Mouse (Mus musculus) adrenal gland, adult 2 months (tissue): Measurements from ENCODE around the gene Chrng. TPM values are rescaled to one million over a fixed set of nuclear protein-coding genes. Genes with fewer than 3 reads are reported as not detected.

ENCODE experiments used
- DNase-seq: peaks from one replicate; pipeline ENCODE4 v3.0.0; 2021
- polyA plus RNA-seq: library from polyadenylated mRNA; depleted of rRNA; stranded (reverse); fragments of >200 nt; gene quantifications from 2 replicates; pipeline ENCODE4 v1.2.3, GENCODE M21; 2012; rRNA removed
- total RNA-seq, 2 experiments: library from RNA; stranded (reverse); gene quantifications; 2 replicates each; pipeline ENCODE4 v1.2.3; 2021

Chrng gene
- total and polyA plus RNA-seq, 3 experiments = not detected

GRCm38 (mm10) chr1:87252040-87252609, 47.7 kb downstream of the Chrng start:
- DNase-seq = no peak

DNA sequence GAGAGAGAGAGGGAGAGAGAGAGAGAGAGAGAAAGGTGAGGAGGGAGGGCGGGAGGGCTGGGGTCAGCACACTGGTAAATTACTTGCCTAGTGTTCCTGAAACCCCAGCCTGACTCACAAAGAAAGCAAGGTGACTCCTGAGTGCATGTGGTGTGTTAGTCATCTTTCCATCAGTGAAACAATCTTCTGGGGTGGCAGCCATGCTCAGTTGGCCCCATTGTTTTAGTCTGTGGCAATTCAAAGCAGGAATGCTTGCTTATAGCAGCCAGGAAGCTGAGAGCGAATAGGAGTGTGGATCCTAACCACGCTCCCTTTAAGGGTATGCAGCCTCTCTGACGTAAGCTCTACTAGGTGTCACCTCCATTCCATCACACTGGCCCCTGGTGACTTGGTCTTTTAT, 50.7 kb downstream of the Chrng start:
- peak; percentile 44 for DNase-seq

DNA sequence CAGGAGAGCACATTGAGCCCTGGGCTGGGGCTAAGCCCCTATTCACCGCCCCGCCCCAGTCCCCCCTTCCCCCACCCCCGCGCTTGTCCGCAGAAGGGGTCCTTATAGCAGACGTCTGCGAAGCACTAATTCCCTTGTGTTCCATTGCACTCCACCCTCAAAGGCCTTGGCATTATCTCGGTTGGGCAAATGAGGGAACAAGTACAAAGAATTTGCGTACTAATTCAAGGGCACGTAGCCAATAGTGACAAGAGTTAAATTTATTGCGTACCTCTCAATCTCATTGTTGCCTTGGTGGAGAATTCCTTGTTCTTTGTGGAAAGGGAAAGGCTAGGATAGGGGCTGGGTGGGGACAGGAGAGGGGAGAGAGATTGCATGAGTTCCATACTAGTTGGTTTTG, 53.2 kb downstream of the Chrng start:
- DNase-seq = peak; percentile 79

- peak; percentile 83 for DNase-seq
Observed at GRCm38 (mm10) chr1:87258484-87258883, 54.0 kb downstream of the Chrng start.

GRCm38 (mm10) chr1:87259316-87259715, 54.9 kb downstream of the Chrng start:
- DNase-seq = peak; percentile 52

Other genes starting within 250 kb of the Chrng start
- gene Alppl2, start 114.7 kb upstream of the Chrng start, total RNA-seq = not detected
- not detected in 2 replicates for gene Alppl2, start 114.7 kb upstream of the Chrng start, polyA plus RNA-seq
- not detected for gene Alpi, start 103.1 kb upstream of the Chrng start, total RNA-seq
- gene Alpi, start 103.1 kb upstream of the Chrng start, polyA plus RNA-seq = 0.08 and 0.30 TPM in 2 replicates
- gene Akp3, start 79.7 kb upstream of the Chrng start, total RNA-seq = not detected
- not detected in 2 replicates for gene Akp3, start 79.7 kb upstream of the Chrng start, polyA plus RNA-seq
- gene Ecel1, start 48.1 kb upstream of the Chrng start, total RNA-seq = 1 to 10 TPM in 1 of 2 experiments, under 1 TPM in 1; 0.46 to 3.0 TPM
- gene Ecel1, start 48.1 kb upstream of the Chrng start, polyA plus RNA-seq = 0.67 and 4.4 TPM in 2 replicates
- not detected for gene Prss56, start 21.3 kb upstream of the Chrng start, total RNA-seq
- gene Prss56, start 21.3 kb upstream of the Chrng start, polyA plus RNA-seq = 0.06 TPM in 1 of 2 replicates, not detected in the other
- gene Chrnd, start 14.1 kb upstream of the Chrng start, total RNA-seq = not detected
- gene Chrnd, start 14.1 kb upstream of the Chrng start, polyA plus RNA-seq = not detected in 2 replicates
- gene Eif4e2, start 9.3 kb downstream of the Chrng start, total RNA-seq = 10 to 100 TPM; 66.0 to 98.7 TPM
- gene Eif4e2, start 9.3 kb downstream of the Chrng start, polyA plus RNA-seq = 18.0 and 18.4 TPM in 2 replicates
- gene Efhd1, start 59.7 kb downstream of the Chrng start, total RNA-seq = 100 to 1,000 TPM; 337 to 341 TPM
- gene Efhd1, start 59.7 kb downstream of the Chrng start, polyA plus RNA-seq = 579 and 581 TPM in 2 replicates
- 10 to 100 TPM; 66.6 to 95.5 TPM for gene Gigyf2, start 122.3 kb downstream of the Chrng start, total RNA-seq
- gene Gigyf2, start 122.3 kb downstream of the Chrng start, polyA plus RNA-seq = 17.0 and 24.7 TPM in 2 replicates
- gene Kcnj13, start 190.1 kb downstream of the Chrng start, total RNA-seq = not detected
- not detected in 2 replicates for gene Kcnj13, start 190.1 kb downstream of the Chrng start, polyA plus RNA-seq